Mouse (Mus musculus): ENCODE data around the gene S100a4. TPM values are rescaled to one million over a fixed set of nuclear protein-coding genes. Genes with fewer than 3 reads are reported as not detected.

The S100a4 gene
- 10 to 100 TPM; 12.7 to 14.4 TPM for total RNA-seq (2021)
- long read RNA-seq, partial matches to known transcripts = 0 of 1 reads
- long read RNA-seq, other reads (novel, unspliced or antisense) = 0 of 1 reads

DNA sequence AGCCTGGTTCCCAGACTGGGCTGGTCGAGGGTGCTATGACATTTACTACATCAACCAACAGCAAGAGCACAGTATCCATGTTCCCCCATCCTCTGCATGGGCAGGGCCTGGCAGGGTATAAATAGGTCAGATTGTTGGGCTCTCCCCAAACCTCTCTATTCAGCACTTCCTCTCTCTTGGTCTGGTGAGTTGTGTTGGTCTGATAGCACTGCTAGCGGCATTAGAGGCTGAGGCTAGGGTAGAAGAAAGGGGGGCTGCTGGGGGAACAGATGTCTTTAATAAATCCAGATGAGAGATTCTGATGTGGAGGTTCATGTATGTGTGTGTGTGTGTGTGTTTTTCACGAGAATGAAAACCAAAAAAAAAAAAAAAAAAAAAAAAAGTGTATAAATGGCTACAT is at the start of gene S100a4:
Gene S100a4 (plus strand): TSS at position 149 of the 400 bp plus-strand sequence.
- no peak for DNase-seq (ENCODE audit: low spot score in 2 of 2)

DNA sequence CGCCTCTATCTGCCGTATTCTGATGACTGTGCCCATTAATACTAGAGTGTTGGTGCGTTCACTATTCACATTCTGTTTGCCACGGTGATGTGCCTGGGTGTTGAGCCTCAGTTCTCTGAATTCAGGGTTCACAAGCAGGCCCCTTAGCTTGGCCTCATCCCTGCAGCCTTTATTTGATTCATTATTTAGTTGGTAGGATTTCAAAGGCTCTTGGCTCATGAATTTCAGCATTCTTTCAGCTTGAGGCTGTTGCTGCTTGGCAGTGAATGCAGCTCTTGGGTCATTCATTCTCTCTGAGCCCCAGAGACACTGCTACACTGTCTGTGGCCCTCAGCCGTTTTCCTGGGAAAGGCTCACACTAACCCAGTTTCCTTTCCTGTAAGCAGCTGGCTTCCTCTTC is 47.6 kb upstream of the S100a4 start:
- DNase-seq (ENCODE audit: low spot score in 2 of 2) = peak; percentile 50 to 52

DNA sequence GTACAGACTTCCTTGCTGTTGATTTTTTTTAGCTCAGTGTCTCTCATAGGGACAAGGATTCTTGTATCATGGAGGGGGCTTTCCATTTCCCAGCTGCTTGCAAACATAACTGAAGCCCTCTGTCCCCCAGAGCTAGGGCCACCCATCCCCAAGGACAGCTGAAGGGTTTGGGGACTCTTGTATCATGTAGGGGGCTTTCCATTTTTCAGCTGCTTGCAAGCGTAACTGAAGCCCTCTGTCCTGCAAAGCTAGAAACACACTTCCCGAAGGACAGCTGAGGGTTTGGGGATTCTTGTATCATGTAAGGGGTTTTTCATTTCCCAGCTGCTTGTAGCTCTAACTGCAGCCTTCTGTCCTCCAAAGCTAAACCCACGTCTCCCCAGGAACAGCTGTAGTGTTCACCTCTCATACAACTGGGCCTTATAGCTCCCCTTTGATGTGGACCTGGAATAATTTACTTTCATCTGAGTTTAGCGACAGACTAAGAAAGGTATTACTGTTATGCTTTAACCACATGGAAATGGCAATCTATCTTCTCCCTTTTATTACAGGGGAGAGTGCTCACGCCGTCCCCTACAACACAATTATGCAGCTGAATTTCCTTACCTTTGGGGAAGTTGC is 43.5 kb upstream of the S100a4 start, which contains the start of gene S100a3:
Gene S100a3 (plus strand): TSS at position 571 of the 621 bp plus-strand sequence.
- DNase-seq (ENCODE audit: low spot score in 2 of 2) = no peak

DNA sequence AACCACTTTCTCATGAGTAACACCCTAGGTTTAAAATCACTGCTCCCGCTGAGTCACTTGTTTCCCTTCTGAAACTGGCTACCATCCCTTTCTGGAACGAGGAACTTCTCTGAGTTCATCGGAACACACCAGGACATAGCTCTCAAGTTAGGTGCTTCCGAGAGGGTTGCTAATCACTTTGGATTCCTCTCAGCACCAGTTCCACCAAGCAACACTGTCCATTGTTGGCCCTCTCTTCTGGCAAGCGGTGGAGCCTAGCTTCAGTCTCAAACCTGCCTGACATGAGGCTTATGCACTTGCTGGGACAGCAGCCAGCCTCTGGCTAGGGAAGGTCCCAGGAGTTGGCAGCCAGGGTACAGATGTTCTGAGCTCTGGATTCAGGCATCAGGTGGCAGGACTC is 28.9 kb upstream of the S100a4 start:
- DNase-seq (ENCODE audit: low spot score in 2 of 2) = peak in 1 of 2 experiments; percentile 31

DNA sequence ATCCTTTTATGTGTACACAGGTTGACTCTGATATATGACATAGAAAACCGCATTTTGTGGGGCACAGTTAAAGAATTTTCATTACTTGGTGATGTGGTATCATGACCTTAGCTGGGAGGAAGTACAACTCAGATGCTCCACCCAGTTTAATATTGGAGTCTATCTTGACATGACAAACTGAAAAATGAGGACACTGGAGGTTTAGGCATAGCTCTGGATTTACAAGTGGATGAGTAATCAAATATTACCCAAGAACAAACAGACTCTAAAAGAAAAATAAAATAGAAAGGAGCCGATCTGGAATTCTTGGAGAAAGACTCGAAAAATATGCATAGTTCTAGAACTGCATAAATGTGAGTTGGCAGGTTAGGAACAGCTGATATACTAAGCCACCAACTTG is 28.3 kb upstream of the S100a4 start:
- no peak for DNase-seq (ENCODE audit: low spot score in 2 of 2)

DNA sequence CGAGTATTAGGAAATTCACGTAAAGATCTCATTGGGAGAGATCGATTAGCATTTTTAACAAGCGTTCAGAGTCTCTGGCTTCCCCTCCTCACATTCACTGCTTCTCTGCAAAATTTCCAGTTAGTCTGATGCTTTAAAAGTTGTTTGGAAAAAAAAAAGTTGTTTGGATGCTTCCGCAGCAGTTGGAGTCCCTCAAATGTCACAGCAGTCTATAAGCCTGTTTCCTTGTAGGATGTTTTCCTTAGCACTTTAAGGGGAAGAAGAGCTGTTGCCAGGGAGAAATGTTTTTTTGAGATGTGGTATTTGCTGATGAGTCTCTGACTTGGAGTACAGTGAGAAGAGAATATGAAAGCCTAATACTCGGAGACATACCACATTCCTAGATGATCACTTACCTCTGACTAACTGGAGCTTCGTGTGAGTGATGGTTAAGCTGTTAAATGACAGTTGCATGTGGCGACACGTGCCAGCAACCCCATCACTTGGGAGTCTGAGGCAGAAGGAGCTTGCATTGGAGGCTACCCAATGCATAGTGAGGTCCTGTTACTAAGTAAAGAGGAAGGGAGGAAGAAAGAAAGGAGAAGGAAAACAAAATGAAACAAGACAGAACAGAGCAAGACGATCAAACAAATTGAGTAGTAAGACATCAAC is 27.1 kb upstream of the S100a4 start:
- DNase-seq (ENCODE audit: low spot score in 2 of 2) = no peak

DNA sequence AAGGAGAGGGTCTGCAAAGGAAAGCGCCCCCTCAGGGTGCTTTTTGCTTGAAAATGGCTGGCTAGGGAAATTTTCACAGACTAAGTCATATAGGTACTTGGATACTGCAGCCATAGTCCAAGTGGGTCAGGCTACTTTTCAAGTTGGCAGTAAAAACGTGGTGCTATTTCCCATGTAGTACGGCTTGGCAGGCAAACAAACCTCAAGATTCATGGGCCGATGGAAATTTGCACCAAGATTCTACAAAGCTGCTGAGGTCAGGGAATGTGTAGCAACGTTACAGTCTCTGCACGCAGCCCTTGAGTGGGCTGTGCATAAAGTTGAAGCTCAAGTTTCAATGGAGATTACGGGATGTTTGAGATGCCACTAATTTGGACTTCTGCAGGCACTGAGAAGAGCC is 24.1 kb upstream of the S100a4 start:
- no peak for DNase-seq (ENCODE audit: low spot score in 2 of 2)

DNA sequence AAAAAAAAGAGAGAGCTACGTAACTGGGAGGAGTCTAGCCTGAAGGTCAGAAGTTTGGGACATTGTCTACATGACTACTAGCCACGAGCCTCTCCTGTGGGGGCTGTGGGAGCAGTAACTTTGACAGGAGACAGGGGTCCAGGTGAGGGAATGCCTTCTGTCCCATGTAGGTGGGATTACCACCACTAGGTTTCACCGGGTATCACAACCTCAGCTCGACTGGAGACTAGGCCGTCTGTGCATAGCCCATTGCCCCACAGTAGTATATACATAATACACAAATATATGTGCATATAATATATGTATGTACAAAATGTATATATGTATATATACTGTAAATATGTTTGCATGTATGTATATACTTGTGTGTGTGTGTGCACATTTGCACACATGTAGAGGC is 22.4 kb upstream of the S100a4 start:
- no peak for DNase-seq (ENCODE audit: low spot score in 2 of 2)

DNA sequence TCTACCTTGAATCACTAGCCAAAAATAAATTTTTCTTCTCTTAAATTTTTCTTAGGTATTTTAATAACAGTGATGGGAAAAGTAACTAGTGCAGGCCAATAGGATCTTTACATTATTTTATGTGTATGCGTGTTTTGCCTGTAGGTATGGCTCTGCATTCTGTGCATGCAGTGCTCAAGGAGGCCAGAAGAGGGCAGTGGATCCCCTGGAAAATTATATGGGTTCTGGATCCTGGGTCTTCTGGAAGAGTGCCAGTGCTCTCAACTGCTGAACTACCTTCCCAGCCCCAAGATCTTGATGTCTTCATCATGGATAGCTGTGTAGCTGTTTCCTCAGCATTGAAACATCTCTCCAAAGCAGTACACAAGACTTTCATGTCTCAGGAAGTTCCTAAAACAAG is 21.4 kb upstream of the S100a4 start:
- no peak for DNase-seq (ENCODE audit: low spot score in 2 of 2)

DNA sequence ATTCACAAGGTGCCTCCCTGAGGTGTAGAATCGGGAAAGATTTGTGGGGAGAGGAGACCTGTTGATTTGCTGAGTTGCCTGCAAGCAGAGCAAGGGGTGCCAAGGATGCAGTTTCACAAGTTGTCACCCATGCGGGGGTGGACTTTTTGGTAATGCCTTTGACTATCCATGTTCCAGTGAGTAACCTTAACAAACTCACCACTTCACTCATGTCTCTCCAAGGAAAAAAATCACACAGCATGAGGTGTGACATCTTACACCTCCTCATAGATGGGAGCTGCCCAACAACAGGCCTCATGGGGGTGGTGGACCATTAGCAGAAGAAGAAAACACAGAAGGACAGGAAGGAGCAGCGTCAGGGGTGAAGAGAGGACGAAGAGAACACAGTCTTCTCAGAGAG is 21.0 kb upstream of the S100a4 start:
- no peak for DNase-seq (ENCODE audit: low spot score in 2 of 2)

DNA sequence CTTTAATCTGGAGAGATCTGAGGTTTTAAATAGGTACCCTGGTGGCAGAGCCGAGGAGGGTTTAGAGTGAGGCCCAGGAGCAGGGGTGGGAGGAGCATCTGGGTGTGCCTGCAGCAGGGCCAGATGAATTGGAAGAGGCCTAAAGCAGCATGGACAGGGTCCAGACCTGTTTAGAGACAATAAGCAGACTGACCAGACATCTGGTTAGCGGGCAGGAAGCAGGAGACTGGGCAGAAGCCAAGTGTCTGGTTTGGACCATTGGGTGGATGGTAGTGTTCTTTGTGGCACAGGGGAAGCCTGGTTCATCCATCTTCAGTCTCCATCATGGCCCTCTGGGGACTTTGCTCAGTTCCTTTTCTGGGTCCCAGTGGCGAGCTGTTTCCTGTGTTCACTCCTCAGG is 19.7 kb upstream of the S100a4 start:
- peak in 1 of 2 experiments; percentile 22 for DNase-seq (ENCODE audit: low spot score in 2 of 2)

DNA sequence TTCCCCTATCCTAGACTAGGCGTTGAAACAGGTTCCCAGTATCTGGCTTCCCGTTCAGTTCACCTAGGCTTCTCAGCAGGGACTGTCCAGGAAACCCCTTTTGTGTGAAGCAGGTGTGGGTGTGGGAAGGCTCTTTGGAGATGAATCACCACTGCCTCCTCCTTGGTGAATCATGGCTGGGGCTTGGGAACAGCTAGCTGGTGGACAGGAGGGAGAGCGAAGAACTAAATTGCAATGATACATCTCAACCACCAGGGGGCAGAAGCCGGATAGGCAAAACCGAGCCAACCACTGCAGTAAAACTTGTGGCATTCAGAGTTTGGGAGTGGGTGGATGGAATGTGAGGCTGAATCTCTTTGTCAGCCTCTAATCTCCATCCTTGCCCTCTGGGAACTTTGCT is 18.0 kb upstream of the S100a4 start:
- peak; percentile 69 to 73 for DNase-seq (ENCODE audit: low spot score in 2 of 2)

DNA sequence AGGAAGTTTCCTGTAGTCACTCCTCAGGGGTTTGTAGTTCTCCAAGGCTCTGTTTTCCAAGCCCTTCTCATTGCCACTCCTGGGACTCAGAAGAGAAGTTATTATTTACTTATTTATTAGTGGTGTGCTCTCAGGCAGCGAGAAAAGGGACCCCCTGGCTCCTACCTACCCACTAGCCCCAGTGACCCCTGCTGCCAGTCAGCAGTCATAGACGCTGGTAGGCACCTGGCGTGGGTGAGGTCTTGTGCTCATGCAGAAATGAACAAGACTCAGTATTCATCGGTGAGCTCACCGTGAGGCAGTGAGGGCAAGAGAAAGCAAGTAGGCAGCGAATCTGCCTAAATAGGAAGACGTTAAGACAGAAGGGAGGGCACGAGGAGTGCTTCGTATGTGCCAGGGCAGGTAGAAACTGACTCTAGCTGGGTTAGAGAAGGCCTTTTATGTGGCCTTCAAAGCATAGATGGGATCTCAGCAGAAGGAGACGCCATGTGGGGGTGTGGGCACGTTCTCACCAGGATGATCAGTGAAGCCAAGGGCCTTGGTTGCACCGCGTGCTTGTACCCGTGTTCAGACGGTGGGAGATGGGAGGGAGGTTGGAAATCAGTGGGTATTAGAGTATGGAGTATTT is 17.4 kb upstream of the S100a4 start:
- DNase-seq (ENCODE audit: low spot score in 2 of 2) = no peak

DNA sequence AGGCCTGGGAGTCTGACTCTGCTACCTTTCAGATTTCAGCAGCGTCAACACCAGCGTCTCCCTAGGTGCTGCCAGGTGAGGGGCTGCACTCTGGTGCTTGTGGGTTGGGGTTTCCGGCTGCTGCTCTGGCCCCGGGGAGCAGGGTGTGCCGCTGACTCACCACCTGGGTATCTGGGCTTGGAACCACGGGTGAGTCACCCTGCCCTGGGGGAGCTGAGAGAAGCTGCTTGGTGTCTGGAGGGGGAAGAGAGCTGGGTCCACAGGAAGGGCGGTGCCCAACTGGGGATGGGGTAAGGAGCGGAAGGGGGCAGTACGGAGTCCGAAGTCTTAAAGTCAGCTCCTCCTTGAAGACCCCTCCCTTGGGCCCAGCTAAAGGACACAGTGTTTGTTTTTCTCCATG is 16.7 kb upstream of the S100a4 start:
- DNase-seq (ENCODE audit: low spot score in 2 of 2) = no peak

DNA sequence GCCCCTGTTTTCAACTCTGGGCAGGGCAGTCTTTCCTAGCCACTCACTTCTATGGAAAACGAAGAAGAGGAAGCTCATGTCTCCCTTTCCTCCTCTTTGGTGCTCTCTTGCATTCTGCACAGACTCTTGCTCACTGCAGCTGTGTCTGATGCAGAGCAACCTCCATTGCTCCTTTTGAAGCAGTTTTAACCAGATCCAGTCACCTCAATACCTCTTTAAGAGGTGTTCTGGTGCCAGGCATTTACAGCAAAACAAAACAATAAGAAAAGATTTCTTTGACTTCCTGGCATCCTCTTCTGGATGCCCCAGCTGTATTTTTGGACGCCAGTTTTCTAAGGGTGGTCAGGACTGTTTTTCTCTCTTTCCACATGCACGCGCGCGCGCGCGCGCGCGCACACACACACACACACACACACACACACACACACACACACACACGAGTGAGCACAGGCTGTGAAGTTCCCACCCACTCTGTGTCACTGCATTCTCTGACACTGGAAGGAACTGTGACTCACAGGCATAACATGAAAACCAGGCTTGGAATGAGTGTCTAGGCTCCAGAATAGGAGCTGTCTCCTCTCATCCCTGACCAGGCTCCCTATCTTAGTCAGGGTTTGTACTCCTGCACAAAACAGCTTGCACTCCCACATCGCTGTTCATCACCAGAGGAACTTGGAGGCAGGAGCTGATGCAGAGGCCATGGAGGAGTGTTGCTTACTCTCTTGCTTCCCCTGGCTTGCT is 16.0 kb upstream of the S100a4 start:
- DNase-seq (ENCODE audit: low spot score in 2 of 2) = no peak

DNA sequence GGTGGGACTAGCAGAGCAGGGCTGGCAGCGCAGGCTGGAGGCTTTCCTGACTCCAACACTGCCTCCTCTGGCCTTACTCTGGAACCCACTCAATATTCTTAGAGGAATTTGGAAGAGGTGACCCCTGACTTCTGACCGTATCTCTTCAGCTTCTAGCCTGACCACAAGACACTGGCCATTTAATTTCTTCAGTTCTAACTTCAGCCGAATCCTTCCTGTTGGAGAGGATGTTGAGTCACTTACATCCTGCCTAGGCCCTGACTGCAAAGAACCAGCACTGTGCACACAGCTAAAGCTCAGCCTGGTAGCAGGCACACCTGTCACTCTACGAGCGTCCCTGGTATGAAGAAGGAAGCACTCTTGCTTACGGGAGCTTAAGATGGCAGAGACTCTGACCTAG is 14.2 kb upstream of the S100a4 start:
- no peak for DNase-seq (ENCODE audit: low spot score in 2 of 2)

DNA sequence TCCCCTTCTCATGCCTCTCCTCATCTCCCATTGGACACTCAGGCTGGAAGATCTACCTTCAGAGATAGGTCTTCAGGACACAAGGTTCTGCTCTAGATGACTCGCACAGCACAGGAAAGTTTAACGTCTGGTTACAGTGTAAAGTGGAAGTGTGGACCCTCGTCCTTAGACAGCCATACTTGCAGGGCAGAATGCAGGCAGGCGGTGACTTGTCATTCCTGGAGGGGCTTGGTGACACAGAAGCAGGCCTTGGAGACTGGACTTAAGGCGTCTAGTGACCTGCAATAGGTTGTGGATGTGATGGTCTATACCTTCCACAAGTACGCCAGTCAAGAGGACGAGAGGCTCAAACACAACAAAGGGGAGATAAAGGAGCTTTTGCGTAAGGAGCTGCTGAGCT is 13.6 kb upstream of the S100a4 start, which contains the start of gene S100a2:
Gene S100a2 (plus strand): TSS at position 301 of the 400 bp plus-strand sequence.
- DNase-seq (ENCODE audit: low spot score in 2 of 2) = no peak

DNA sequence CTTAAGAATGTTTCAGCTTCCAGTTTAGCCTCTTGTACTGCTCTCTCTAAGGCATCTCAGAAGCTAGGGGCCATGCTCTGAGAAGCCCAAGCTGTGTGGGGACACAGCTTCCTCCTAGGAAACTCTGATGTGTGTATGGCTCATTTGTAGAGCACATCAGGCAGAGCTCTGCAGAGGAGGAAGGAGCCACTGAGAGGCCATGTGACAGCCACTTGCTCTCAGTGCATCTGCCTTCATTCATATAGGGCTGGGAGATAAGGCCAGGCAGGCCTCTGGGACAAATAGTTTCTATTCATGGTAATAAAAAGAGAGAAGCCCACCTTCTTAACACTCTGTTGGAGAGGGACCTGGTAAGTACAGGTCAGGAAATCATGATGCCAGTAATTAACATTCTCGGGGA is 9.1 kb upstream of the S100a4 start:
- DNase-seq (ENCODE audit: low spot score in 2 of 2) = no peak

DNA sequence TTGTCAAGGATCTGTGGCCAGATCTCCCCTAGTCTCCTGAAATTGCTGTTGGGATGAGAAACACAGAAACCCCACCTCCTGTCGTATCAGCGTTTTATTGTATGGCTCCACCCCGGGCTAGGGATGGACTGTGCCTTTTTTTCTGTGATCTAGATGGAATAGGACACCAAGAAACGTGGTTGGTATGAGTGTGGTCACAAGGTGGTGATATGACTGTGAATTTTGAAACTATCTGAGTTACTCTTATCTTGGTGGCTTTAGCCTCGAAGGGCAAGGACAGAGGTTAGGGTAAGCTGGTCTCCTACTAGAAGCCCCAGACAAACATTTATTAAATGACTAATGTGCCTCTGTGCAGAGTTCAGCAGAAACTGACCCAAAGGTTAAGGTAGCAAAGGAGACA is 8.0 kb upstream of the S100a4 start:
- DNase-seq (ENCODE audit: low spot score in 2 of 2) = no peak

DNA sequence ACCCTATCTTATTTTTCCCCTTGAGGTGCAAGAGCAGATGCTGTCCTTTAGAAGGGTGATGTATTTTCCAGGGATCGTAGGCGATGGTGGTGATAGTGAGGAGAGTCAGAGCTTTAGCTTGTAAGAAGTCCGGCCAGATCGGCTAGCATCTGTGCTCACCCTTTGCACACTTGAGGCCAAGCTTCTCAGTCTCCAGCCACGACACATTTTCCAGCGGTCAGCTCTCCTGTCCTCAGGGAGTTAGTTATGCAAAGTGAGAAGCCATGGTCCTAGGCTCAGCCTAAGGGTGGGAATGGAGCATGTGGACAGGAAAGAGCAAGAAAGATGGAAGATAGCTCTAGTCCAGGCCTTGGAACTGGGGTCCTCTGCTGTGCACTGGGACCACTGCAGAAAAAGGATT is 6.8 kb upstream of the S100a4 start:
- DNase-seq (ENCODE audit: low spot score in 2 of 2) = no peak

DNA sequence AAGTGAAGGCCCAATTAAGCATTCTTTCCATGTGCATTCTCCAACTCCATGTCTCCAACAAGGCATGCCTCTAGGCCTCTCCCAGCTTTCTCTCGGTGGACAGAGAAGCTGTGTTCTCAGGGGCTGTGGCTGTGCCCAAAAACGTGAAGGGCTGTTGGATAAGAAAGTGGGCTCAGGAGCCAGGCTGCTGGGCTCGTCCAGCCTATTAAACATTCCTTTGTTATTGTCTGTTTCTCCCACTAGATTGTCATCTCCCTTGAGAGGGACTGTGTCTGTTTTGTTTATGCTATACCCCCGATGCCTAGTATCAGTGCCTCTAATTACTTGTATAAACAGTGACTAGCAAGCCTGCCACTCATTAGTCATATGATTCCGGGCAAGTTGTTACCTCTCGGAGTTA is 5.8 kb upstream of the S100a4 start:
- no peak for DNase-seq (ENCODE audit: low spot score in 2 of 2)

DNA sequence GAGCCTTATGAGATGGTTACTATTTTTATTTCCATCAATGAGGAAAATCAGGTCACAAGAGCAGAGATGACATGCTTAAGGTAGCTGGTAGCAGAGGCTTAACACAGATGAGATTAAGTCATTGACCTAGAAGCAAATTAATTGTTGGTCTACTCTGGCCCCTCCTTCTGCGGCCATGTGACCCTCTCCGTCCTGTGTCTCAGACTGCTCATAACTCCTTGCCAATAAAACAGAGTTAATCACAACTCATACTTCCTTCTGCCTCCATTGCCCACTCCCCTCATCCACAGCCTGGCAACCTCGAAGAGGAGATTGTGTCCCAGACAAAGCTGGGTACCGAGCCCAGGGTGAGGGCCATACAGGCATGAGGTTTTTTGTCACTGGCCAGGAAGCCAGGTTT is 5.4 kb upstream of the S100a4 start:
- no peak for DNase-seq (ENCODE audit: low spot score in 2 of 2)
